Mouse (Mus musculus) olfactory bulb, adult 2 months (tissue): ENCODE measurements around the gene Esr1. TPM values are rescaled to one million over a fixed set of nuclear protein-coding genes. Genes with fewer than 3 reads are reported as not detected.

Experiments
- H3K27ac ChIP-seq: fragments of 200-500 bp; 2 replicates; pipeline ENCODE4 v1.5.1; 2012; ENCODE audit warnings: low read depth, low read length; ENCODE audit not compliant: insufficient read depth
- H3K4me1 ChIP-seq: fragments of 200-500 bp; 2 replicates; pipeline ENCODE4 v1.6.1; 2012; ENCODE audit warnings: low read length; ENCODE audit not compliant: control insufficient read depth, insufficient read depth
- H3K4me3 ChIP-seq: fragments of 200-500 bp; 2 replicates; pipeline ENCODE4 v1.5.1; 2012; ENCODE audit warnings: mild to moderate bottlenecking, low read depth, low read length, moderate library complexity; ENCODE audit not compliant: insufficient read depth
- CTCF ChIP-seq: fragments of 200-500 bp; IDR thresholded peaks from 2 replicates; pipeline ENCODE4 v1.5.1; 2012; ENCODE audit warnings: low read depth, mild to moderate bottlenecking, low read length, moderate library complexity; ENCODE audit not compliant: insufficient read depth
- POLR2A ChIP-seq: fragments of 200-500 bp; IDR thresholded peaks from 2 replicates; pipeline ENCODE4 v1.6.1; 2012; ENCODE audit warnings: mild to moderate bottlenecking, low read depth, low read length, moderate library complexity; ENCODE audit not compliant: insufficient read depth
- whole genome bisulfite sequencing: fragments of 180-500 bp; shearing (Covaris S2); methylation state at CpG from one replicate; pipeline ENCODE4 v1.1.7; 2018; 5-methylcytosine and 5-hydroxymethylcytosine counted together
- polyA plus RNA-seq: library from polyadenylated mRNA; stranded (reverse); fragments of >200 nt; gene quantifications from 2 replicates; pipeline ENCODE4 v1.2.4, GENCODE M21; 2012; ENCODE audit warnings: low replicate concordance; ENCODE audit not compliant: missing spikeins, insufficient read depth, insufficient read length

The Esr1 gene
- polyA plus RNA-seq, 1 experiment: not detected

GRCm38 (mm10) chr10:4627415-4627814 is 16.0 kb downstream of the Esr1 start:
- Histone ChIP-seq H3K4me3 (no peak overlapping the region), H3K4me1 (no peaks in the 10 kb centered on the region), H3K27ac (no peak overlapping the region)
- WGBS: 93% methylated on average over 9 of the region's 9 CpGs
- TF ChIP-seq POLR2A (no peak), CTCF (no peak)

DNA sequence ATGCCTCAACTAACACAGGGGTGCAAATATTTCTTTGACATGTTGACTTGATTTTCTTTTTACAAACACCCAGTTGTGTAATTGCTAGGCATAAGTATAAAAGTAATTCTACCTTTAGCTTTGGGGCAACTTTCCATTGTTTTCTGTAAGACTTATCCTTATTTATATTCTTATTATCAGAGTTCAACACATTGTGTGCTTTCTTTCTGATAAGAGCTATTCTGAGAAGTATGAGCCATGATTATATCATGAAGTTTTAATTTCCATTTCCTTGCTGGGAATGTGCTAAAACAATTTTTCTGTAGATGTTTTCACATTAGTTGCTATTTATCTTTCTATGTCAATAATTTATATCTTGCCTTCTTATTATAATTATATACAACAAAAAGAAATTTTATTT is 17.9 kb downstream of the Esr1 start:
- no peak overlapping the region for H3K4me3 ChIP-seq
- H3K4me1 ChIP-seq: no peaks in the 10 kb centered on the region
- H3K27ac ChIP-seq: no peak overlapping the region
- no peak for TF ChIP-seq CTCF
- TF ChIP-seq POLR2A: no peak

GRCm38 (mm10) chr10:4632211-4632704 is 20.9 kb downstream of the Esr1 start:
- no peak overlapping the region for H3K27ac ChIP-seq
- TF ChIP-seq POLR2A (no peak), CTCF (no peak)
- H3K4me1 ChIP-seq: no peaks in the 10 kb centered on the region
- 84% methylated on average over 11 of the region's 11 CpGs for whole genome bisulfite sequencing
- H3K4me3 ChIP-seq: no peak overlapping the region

DNA sequence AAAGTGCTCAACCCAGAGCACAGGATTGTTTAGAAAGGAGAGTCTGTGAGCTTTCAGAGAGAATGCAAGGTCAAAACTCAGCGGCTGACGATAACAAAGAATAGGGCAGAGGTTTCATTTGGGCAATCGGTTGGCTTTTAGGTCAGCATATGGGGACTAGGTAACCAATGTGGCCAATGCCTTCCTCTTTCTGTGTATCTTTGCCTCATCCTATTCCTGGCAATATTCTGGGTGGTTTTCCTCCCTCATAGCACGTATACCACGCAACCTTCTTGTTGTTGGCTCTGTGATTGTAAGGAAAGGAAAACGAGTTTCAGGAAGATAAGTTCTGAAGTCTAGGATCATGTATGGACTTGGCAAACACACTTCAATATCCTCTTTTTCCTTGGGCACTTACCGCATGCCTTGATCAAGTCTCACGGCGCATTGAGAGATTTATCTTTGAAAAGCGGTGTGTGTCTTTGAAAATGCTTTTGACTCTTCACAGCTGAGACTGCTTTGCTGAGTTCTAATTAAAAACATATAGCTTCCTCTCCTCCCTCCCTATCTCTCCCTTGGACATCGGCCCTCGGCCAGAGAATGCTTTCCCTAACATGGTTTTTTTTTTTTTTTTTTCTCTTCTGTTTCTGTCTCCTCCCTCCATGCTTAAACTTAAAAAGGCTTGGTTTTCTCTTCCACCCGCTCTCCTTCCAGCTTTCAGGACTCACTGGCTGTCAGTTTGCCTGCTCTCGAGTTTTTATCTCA is 22.1 kb downstream of the Esr1 start:
- Histone ChIP-seq H3K27ac (no peak overlapping the region), H3K4me3 (no peak overlapping the region), H3K4me1 (no peaks in the 10 kb centered on the region)
- WGBS: 78% methylated on average over 14 of the region's 14 CpGs
- TF ChIP-seq POLR2A: no peak
- TF ChIP-seq CTCF: no peak

DNA sequence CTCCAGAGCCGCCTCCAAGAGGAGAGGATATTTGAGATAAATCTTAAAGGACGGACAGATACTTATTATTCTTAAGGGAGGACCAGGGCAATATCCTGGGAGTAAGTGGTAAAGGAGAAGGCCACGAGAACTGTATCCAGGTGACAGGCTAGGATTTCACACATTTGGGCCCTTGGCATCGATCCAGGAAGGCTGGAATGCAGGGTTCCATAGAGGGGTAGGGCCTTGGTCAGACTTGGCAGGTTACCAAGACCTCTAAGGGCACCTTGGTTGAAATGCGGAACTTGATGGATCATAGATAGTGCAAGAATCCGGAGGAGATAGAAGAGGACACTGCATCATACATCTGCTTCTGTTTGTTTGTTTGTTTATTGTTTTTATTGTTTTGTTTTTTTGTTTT is 24.3 kb downstream of the Esr1 start:
- H3K27ac ChIP-seq: no peak overlapping the region
- H3K4me1 ChIP-seq: no peaks in the 10 kb centered on the region
- no peak for TF ChIP-seq CTCF
- no peak for TF ChIP-seq POLR2A
- no peak overlapping the region for H3K4me3 ChIP-seq
- 90% methylated on average over 6 of the region's 6 CpGs for WGBS

- Histone ChIP-seq H3K4me1 (no peaks in the 10 kb centered on the region), H3K27ac (no peak overlapping the region), H3K4me3 (no peak overlapping the region)
- WGBS: 81% methylated on average over 7 of the region's 7 CpGs
- TF ChIP-seq POLR2A (no peak), CTCF (no peak)
These were observed 34.7 kb downstream of the Esr1 start for GRCm38 (mm10) chr10:4646074-4646473.

DNA sequence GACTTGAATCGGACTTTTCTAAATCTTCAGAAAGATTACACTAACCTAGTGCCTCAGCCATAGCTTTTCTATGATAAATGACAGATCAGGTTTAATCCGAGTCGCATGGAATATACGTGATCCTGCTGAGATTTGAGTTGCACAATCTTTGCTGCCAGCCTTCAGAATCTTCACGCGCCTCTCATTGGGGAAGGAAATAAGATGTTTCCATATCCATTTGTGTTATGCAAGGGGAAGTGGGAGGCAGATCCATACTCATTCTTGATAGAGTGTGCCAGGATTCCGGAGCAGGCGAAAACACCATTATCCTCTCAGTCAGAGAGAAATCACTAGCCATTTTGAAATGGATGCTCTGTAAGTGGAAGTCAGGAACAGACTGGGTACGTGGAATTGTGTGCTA is 35.5 kb downstream of the Esr1 start:
- Histone ChIP-seq H3K4me1 (no peaks in the 10 kb centered on the region), H3K4me3 (no peak overlapping the region), H3K27ac (no peak overlapping the region)
- 83% methylated on average over 9 of the region's 9 CpGs for WGBS
- no peak for TF ChIP-seq CTCF
- TF ChIP-seq POLR2A: no peak

DNA sequence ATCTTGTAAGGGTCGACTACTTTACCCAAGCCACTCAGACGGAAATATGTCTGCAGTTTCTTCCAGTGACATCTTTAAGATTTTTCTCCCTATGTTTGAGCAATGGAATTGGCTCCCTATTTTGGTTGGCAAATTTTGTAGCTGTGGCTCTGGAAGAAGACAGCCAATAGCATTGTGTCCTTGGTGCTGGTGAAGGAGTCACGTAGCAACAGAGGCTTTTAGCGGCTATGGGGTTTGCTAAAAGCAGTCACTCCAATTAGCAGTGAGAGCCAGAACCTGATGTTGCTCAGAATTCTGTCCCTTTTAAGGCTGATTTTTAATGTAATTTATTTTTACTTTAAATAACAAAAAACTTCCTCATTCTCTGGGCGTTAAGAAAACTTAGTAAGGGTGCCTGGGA is 54.0 kb downstream of the Esr1 start:
- H3K4me3 ChIP-seq: no peak overlapping the region

DNA sequence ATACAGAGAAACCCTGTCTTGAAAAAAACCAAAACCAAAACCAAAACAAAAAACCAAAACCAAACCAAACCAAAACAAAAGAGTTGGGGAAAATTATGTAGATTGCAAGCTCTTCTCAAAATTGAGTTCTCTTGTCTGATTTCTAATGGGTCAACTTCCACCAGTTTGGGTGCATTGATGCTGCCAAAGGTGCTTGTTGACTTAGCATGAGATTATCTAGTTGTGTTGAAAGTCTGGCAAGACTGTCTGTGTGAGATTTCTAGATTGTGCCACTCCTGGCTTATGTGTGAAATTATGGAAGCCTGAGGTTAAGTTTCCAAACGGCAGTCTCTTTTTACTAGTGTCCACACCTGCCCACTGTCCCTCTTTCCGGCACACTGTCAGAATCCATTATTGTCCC is 55.6 kb downstream of the Esr1 start:
- Histone ChIP-seq H3K4me3 (no peak overlapping the region), H3K4me1 (no peaks in the 10 kb centered on the region), H3K27ac (no peak overlapping the region)
- no peak for TF ChIP-seq POLR2A
- TF ChIP-seq CTCF: no peak
- 95% methylated on average over 2 of the region's 2 CpGs for WGBS

More for the DNA sequence above, 54.0 kb downstream of the Esr1 start:
- H3K27ac ChIP-seq: no peak overlapping the region
- no peaks in the 10 kb centered on the region for H3K4me1 ChIP-seq
- WGBS: 72% methylated on average over 5 of the region's 5 CpGs
- TF ChIP-seq CTCF (no peak), POLR2A (no peak)

GRCm38 (mm10) chr10:4670053-4670452 is 58.7 kb downstream of the Esr1 start:
- TF ChIP-seq POLR2A: no peak
- no peak for TF ChIP-seq CTCF
- no peak overlapping the region for H3K27ac ChIP-seq
- H3K4me3 ChIP-seq: no peak overlapping the region
- 80% methylated on average over 2 of the region's 2 CpGs for WGBS
- H3K4me1 ChIP-seq: no peaks in the 10 kb centered on the region
